Mouse (Mus musculus): ENCODE measurements around the gene Camkv. TPM values are rescaled to one million over a fixed set of nuclear protein-coding genes. Genes with fewer than 3 reads are reported as not detected.
A peak's percentile ranks its signal among the peaks of the same experiment; 100 is the strongest.

Camkv gene
- total RNA-seq, 2 experiments from 2014 or later, result 0.28 TPM; not detected in 1

GRCm38 (mm10) chr9:107984052-107984753 lies 48.7 kb downstream of the Camkv start:
- no peak for DNase-seq

GRCm38 (mm10) chr9:107984754-107985055 lies 49.2 kb downstream of the Camkv start:
- no peak for DNase-seq

More at GRCm38 (mm10) chr9:107984052-107984753, 48.7 kb downstream of the Camkv start:
- intact Hi-C loops (cut with DNase I), result no loop called here

GRCm38 (mm10) chr9:107985131-107986119 lies 50.0 kb downstream of the Camkv start, which contains the start of gene Inka1:
Gene Inka1 (minus strand): TSS chr9:107985879.
- intact Hi-C loops (cut with DNase I), result loop anchor here (2.0 kb wide), 1 partner anchor 83 kb away; no protein-coding TSS in a partner anchor

More at GRCm38 (mm10) chr9:107984754-107985055, 49.2 kb downstream of the Camkv start:
- intact Hi-C loops (cut with DNase I), result no loop called here

GRCm38 (mm10) chr9:107986376-107986775 lies 50.9 kb downstream of the Camkv start:
- intact Hi-C loops (cut with DNase I), result loop anchor here (2.0 kb wide), 1 partner anchor 84 kb away; no protein-coding TSS in a partner anchor
- DNase-seq, result peak; percentile 78 to 79

More at GRCm38 (mm10) chr9:107985131-107986119, 50.0 kb downstream of the Camkv start, which contains the start of gene Inka1:
- peak; percentile 90 for DNase-seq

- DNase-seq, result no peak
- intact Hi-C loops (cut with DNase I), result loop anchor here (2.0 kb wide), 1 partner anchor 85 kb away; no protein-coding TSS in a partner anchor
Measured at GRCm38 (mm10) chr9:107987950-107988349, 52.5 kb downstream of the Camkv start.

GRCm38 (mm10) chr9:107992197-107992596 lies 56.7 kb downstream of the Camkv start, which contains the start of gene Cdhr4:
Gene Cdhr4 (plus strand): TSS chr9:107992497.
- no peak for DNase-seq
- intact Hi-C loops (cut with DNase I), result no loop called here

- intact Hi-C loops (cut with DNase I), result no loop called here
- no peak for DNase-seq
Measured at GRCm38 (mm10) chr9:107993013-107993412, 57.5 kb downstream of the Camkv start.

GRCm38 (mm10) chr9:107994464-107994863 lies 59.0 kb downstream of the Camkv start:
- no peak for DNase-seq
- intact Hi-C loops (cut with DNase I), result no loop called here

GRCm38 (mm10) chr9:107995513-107995912 lies 60.0 kb downstream of the Camkv start:
- DNase-seq, result no peak
- intact Hi-C loops (cut with DNase I), result no loop called here

- no peak for DNase-seq
- intact Hi-C loops (cut with DNase I), result no loop called here
Measured at GRCm38 (mm10) chr9:107996049-107996448, 60.6 kb downstream of the Camkv start, which contains the start of gene Gm20662. Gene Gm20662 (plus strand): TSS chr9:107996349.

Other genes starting within 250 kb of the Camkv start
- 1 to 10 TPM; 4.9 to 6.1 TPM for gene Sema3f, start 225.2 kb upstream of the Camkv start, total RNA-seq (2021)
- 10 to 100 TPM; 32.7 to 36.3 TPM for gene Rbm5, start 164.7 kb upstream of the Camkv start, total RNA-seq (2021)
- gene Rbm6, start 62.4 kb upstream of the Camkv start, total RNA-seq (2021), result 10 to 100 TPM; 16.4 to 19.1 TPM
- gene Mon1a, start 47.5 kb upstream of the Camkv start, total RNA-seq (2021), result 10 to 100 TPM in 1 of 2 experiments, 1 to 10 TPM in 1; 8.7 to 10.4 TPM
- under 1 TPM; 0.59 to 0.61 TPM for gene Mst1r, start 28.8 kb upstream of the Camkv start, total RNA-seq (2021)
- gene Actl11, start 7.2 kb upstream of the Camkv start, total RNA-seq (2021), result not detected
- gene Traip, start 14.5 kb downstream of the Camkv start, total RNA-seq (2021), result under 1 TPM; 0.35 to 0.56 TPM
- 1 to 10 TPM; 2.7 to 3.3 TPM for gene Uba7, start 39.8 kb downstream of the Camkv start, total RNA-seq (2021)
- not detected for gene Gm20661, start 47.4 kb downstream of the Camkv start, total RNA-seq (2021)
- 1 to 10 TPM; 1.6 to 2.8 TPM for gene Inka1, start 50.2 kb downstream of the Camkv start, total RNA-seq (2021)
- gene Cdhr4, start 56.8 kb downstream of the Camkv start, total RNA-seq (2021), result under 1 TPM in 1 of 2 experiments, not detected in 1; 0.17 TPM
- gene Gm20662, start 60.7 kb downstream of the Camkv start, total RNA-seq (2021), result not detected
- gene Ip6k1, start 66.8 kb downstream of the Camkv start, total RNA-seq (2021), result 10 to 100 TPM; 19.1 to 20.3 TPM
- gene Gmppb, start 113.6 kb downstream of the Camkv start, total RNA-seq (2021), result 1 to 10 TPM; 3.3 to 3.8 TPM
- 1 to 10 TPM; 1.5 to 2.6 TPM for gene Amigo3, start 117.5 kb downstream of the Camkv start, total RNA-seq (2021)
- not detected for gene Mst1, start 144.8 kb downstream of the Camkv start, total RNA-seq (2021)
- 100 to 1,000 TPM; 141 to 153 TPM for gene Rnf123, start 147.7 kb downstream of the Camkv start, total RNA-seq (2021)
- gene Apeh, start 158.9 kb downstream of the Camkv start, total RNA-seq (2021), result 10 to 100 TPM; 26.0 to 31.0 TPM